Mouse (Mus musculus) embryonic facial prominence, embryonic 14.5 days (tissue): ENCODE results near the gene Txnrd2. TPM values are rescaled to one million over a fixed set of nuclear protein-coding genes. Genes with fewer than 3 reads are reported as not detected.

Source experiments
- ATAC-seq: fragments of 200-750 bp; cut with Nextera tagmentation; 2 replicates; pipeline ENCODE4 v1.8.0; 2017; ENCODE audit warnings: low read depth, moderate number of reproducible peaks, moderate TSS enrichment
- DNase-seq: peaks from one replicate; pipeline ENCODE4 v3.0.0-alpha.2; 2015; ENCODE audit warnings: low spot score
- H3K27ac ChIP-seq: fragments of 300-500 bp; sonication (generic); replicated peaks from 2 replicates; pipeline ENCODE4 v1.5.1; 2014; ENCODE audit warnings: low read depth, mild to moderate bottlenecking, low read length, moderate library complexity
- H3K27me3 ChIP-seq: fragments of 300-500 bp; sonication (generic); replicated peaks from 2 replicates; pipeline ENCODE4 v1.6.1; 2014; ENCODE audit warnings: low read length; ENCODE audit not compliant: control insufficient read depth, insufficient read depth
- H3K36me3 ChIP-seq: fragments of 300-500 bp; sonication (generic); 2 replicates; pipeline ENCODE4 v1.6.1; 2014; ENCODE audit warnings: low read length, mixed read lengths; ENCODE audit not compliant: control insufficient read depth, insufficient read depth
- H3K4me1 ChIP-seq: fragments of 300-500 bp; sonication (generic); 2 replicates; pipeline ENCODE4 v1.6.1; 2014; ENCODE audit warnings: antibody characterized with exemption, low read length; ENCODE audit not compliant: control insufficient read depth, insufficient read depth
- H3K4me2 ChIP-seq: fragments of 300-500 bp; sonication (generic); 2 replicates; pipeline ENCODE4 v1.6.1; 2014; ENCODE audit warnings: low read depth, mild to moderate bottlenecking, low read length, moderate library complexity, mixed read lengths
- H3K4me3 ChIP-seq: fragments of 300-500 bp; sonication (generic); 2 replicates; pipeline ENCODE4 v1.5.1; 2014; ENCODE audit warnings: low read depth, mild to moderate bottlenecking, low read length
- H3K9ac ChIP-seq: fragments of 300-500 bp; sonication (generic); 2 replicates; pipeline ENCODE4 v1.6.1; 2014; ENCODE audit warnings: low read depth, mild to moderate bottlenecking, low read length, moderate library complexity, mixed read lengths
- H3K9me3 ChIP-seq: fragments of 300-500 bp; sonication (generic); 2 replicates; pipeline ENCODE4 v1.6.1; 2016; ENCODE audit warnings: low read length; ENCODE audit not compliant: control insufficient read depth
- WGBS: fragments of 180-500 bp; shearing (Covaris S2); extraction: QIAGEN DNeasy Blood & Tissue Kit; methylation state at CpG from one replicate; pipeline ENCODE4 v1.1.7; 2014; 5-methylcytosine and 5-hydroxymethylcytosine counted together
- polyA plus RNA-seq: library from polyadenylated mRNA; unstranded; fragments of >200 nt; fragmentation: Nextera tagmentation; extraction: Ambion mirVana; gene quantifications from 2 replicates; pipeline ENCODE4 v1.2.1, GENCODE M21; 2014

Gene Txnrd2
- polyA plus RNA-seq, 1 experiment from 2014 or later, result 14.7 TPM

GRCm38 (mm10) chr16:18426802-18427280, 657 bp downstream of the Txnrd2 start, which contains the start of gene Comt:
TSS of gene Comt (minus strand) at chr16:18426852.
- 59% methylated on average over 5 of the region's 5 CpGs for WGBS
- ATAC-seq (no peak), DNase-seq (no peak)
- Histone ChIP-seq H3K27me3 (no peaks in the 10 kb centered on the region), H3K27ac (peak within 1 kb of the TSS; percentile 49), H3K9me3 (no peaks in the 10 kb centered on the region), H3K4me2 (peak within 1 kb of the TSS; percentile 76), H3K9ac (peak within 1 kb of the TSS; percentile 82), H3K4me3 (peak within 1 kb of the TSS; percentile 78), H3K4me1 (peaks cover 22% of the 10 kb centered on the region), H3K36me3 (peaks cover 4% of the 10 kb centered on the region; the same call in 1 of the 2 replicates)

GRCm38 (mm10) chr16:18428011-18428515, 1.9 kb downstream of the Txnrd2 start:
- no peak overlapping the region for H3K4me3 ChIP-seq
- H3K9me3 ChIP-seq, result no peaks in the 10 kb centered on the region
- no peak for ATAC-seq
- H3K27ac ChIP-seq, result no peak overlapping the region
- peaks cover 22% of the 10 kb centered on the region for H3K4me1 ChIP-seq
- H3K4me2 ChIP-seq, result no peak overlapping the region
- WGBS, result 86% methylated on average over 5 of the region's 5 CpGs
- no peaks in the 10 kb centered on the region for H3K27me3 ChIP-seq
- no peak for DNase-seq
- no peak overlapping the region for H3K9ac ChIP-seq
- no peaks in the 10 kb centered on the region for H3K36me3 ChIP-seq

- Histone ChIP-seq H3K9ac (no peak overlapping the region), H3K4me3 (no peak overlapping the region), H3K9me3 (no peaks in the 10 kb centered on the region), H3K4me2 (no peak overlapping the region), H3K27me3 (no peaks in the 10 kb centered on the region), H3K36me3 (no peaks in the 10 kb centered on the region), H3K27ac (no peak overlapping the region), H3K4me1 (peaks cover 21% of the 10 kb centered on the region)
- no peak for ATAC-seq
- DNase-seq, result no peak
- WGBS, result 84% methylated on average over 7 of the region's 7 CpGs
Measured at GRCm38 (mm10) chr16:18428516-18429042, 2.4 kb downstream of the Txnrd2 start.

GRCm38 (mm10) chr16:18429641-18430040, 3.5 kb downstream of the Txnrd2 start:
- ATAC-seq (no peak), DNase-seq (no peak)

GRCm38 (mm10) chr16:18430641-18431212, 4.5 kb downstream of the Txnrd2 start:
- DNase-seq, result no peak
- Histone ChIP-seq H3K36me3 (no peaks in the 10 kb centered on the region), H3K4me1 (peaks cover 5% of the 10 kb centered on the region), H3K4me3 (no peak overlapping the region), H3K27ac (no peak overlapping the region), H3K9me3 (0 out of 2 replicates have a peak, but pooled peaks cover 4% of the 10 kb centered on the region), H3K9ac (no peak overlapping the region), H3K4me2 (no peak overlapping the region), H3K27me3 (no peaks in the 10 kb centered on the region)
- ATAC-seq, result no peak
- 60% methylated on average over 8 of the region's 8 CpGs for WGBS

More at GRCm38 (mm10) chr16:18429641-18430040, 3.5 kb downstream of the Txnrd2 start:
- H3K27me3 ChIP-seq, result no peaks in the 10 kb centered on the region
- H3K4me1 ChIP-seq, result peaks cover 10% of the 10 kb centered on the region
- WGBS, result 88% methylated on average over 8 of the region's 8 CpGs
- H3K27ac ChIP-seq, result no peak overlapping the region
- no peak overlapping the region for H3K4me2 ChIP-seq
- H3K4me3 ChIP-seq, result no peak overlapping the region
- no peak overlapping the region for H3K9ac ChIP-seq
- H3K36me3 ChIP-seq, result no peaks in the 10 kb centered on the region
- H3K9me3 ChIP-seq, result no peaks in the 10 kb centered on the region

- no peaks in the 10 kb centered on the region for H3K27me3 ChIP-seq
- ATAC-seq, result no peak
Measured at GRCm38 (mm10) chr16:18433341-18433920, 7.2 kb downstream of the Txnrd2 start.

GRCm38 (mm10) chr16:18436128-18436527, 9.9 kb downstream of the Txnrd2 start:
- 0 out of 2 replicates have a peak, but pooled peaks cover 4% of the 10 kb centered on the region for H3K9me3 ChIP-seq
- 83% methylated on average over 6 of the region's 6 CpGs for WGBS
- H3K9ac ChIP-seq, result no peak overlapping the region
- no peak overlapping the region for H3K4me2 ChIP-seq
- ATAC-seq (no peak), DNase-seq (no peak)
- no peaks in the 10 kb centered on the region for H3K36me3 ChIP-seq
- no peak overlapping the region for H3K4me3 ChIP-seq
- no peak overlapping the region for H3K27ac ChIP-seq
- no peaks in the 10 kb centered on the region for H3K27me3 ChIP-seq
- no peaks in the 10 kb centered on the region for H3K4me1 ChIP-seq

More at GRCm38 (mm10) chr16:18433341-18433920, 7.2 kb downstream of the Txnrd2 start:
- Histone ChIP-seq H3K27ac (no peak overlapping the region), H3K36me3 (no peaks in the 10 kb centered on the region), H3K4me3 (no peak overlapping the region), H3K4me1 (no peaks in the 10 kb centered on the region), H3K9me3 (0 out of 2 replicates have a peak, but pooled peaks cover 4% of the 10 kb centered on the region), H3K4me2 (no peak overlapping the region), H3K9ac (no peak overlapping the region)
- 94% methylated on average over 5 of the region's 5 CpGs for WGBS
- no peak for DNase-seq

GRCm38 (mm10) chr16:18443385-18443841, 17.2 kb downstream of the Txnrd2 start:
- Histone ChIP-seq H3K27me3 (no peaks in the 10 kb centered on the region), H3K9ac (no peak overlapping the region), H3K9me3 (no peaks in the 10 kb centered on the region), H3K4me2 (no peak overlapping the region), H3K36me3 (no peaks in the 10 kb centered on the region), H3K4me1 (no peaks in the 10 kb centered on the region), H3K27ac (no peak overlapping the region), H3K4me3 (no peak overlapping the region)
- 24% methylated on average over 8 of the region's 8 CpGs for WGBS
- ATAC-seq (peak; percentile 92), DNase-seq (peak; percentile 92)
